Mouse (Mus musculus): ENCODE results near the gene Lypd6b. TPM values are rescaled to one million over a fixed set of nuclear protein-coding genes. Genes with fewer than 3 reads are reported as not detected.

Lypd6b gene
- polyA plus RNA-seq, 1 experiment from 2014 or later = 0.73 TPM

DNA sequence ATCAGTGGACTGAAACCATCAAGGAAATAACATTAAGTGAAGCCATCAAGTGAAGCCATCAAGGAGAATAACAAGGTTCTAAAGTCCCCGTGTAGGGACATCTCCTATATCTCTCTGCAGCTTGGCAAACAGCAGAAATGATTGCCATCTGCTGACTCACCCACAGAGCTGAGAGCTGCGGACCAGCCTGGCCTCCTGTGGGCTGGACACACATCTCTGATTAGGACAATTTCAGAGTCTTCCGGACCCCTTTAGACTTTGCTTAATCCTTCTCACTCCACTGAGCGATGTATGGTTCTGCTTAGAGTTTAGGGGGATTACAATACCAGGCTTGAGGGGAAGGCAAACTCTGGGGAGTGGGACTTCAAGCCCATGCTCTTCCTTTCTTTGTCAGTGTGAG is 135.3 kb downstream of the Lypd6b start:
- no peak overlapping the region for H3K27ac ChIP-seq (ENCODE audit: low read depth, low read length)

DNA sequence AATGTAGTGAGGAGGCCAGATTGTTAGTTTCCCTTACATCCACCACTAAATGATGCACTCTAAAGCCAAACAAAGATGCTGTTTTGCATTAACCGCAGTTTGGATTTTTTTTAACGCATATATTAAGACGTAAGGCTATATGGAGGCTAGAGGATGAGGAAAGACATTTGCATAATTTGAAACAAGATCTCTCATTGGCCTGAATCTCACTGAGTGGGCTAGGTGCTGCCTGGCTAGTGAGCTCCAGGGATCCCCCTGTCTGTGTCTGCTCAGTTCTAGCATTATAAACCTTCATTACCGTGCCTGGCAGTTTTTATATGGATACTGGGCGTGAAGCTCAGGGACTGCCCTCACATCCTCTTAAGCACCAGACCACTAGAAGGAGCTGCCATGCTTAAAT is 138.7 kb downstream of the Lypd6b start:
- no peaks in the 10 kb centered on the region for H3K4me1 ChIP-seq (replicated peaks; ENCODE audit: control insufficient read depth, insufficient read depth, low read length)
- no peak for ATAC-seq
- no peaks in the 10 kb centered on the region for H3K36me3 ChIP-seq (ENCODE audit: control insufficient read depth, insufficient read depth)
- H3K27ac ChIP-seq (ENCODE audit: low read depth, low read length) = no peak overlapping the region
- 79% methylated on average over 5 of the region's 5 CpGs for WGBS
- no peaks in the 10 kb centered on the region for H3K27me3 ChIP-seq (replicated peaks; ENCODE audit: control insufficient read depth, insufficient read depth, low read length)
- H3K9me3 ChIP-seq (ENCODE audit: control insufficient read depth) = no peaks in the 10 kb centered on the region
- no peak overlapping the region for H3K4me3 ChIP-seq (ENCODE audit: low read depth, low read length)
- TF ChIP-seq CTCF (IDR thresholded peaks at IDR 0.05; ENCODE audit: low read depth) = no peak
- no peak overlapping the region for H3K9ac ChIP-seq (ENCODE audit: low read depth, low read length)
- H3K4me2 ChIP-seq (replicated peaks; ENCODE audit: low read depth) = no peak overlapping the region

More for the DNA sequence above, 135.3 kb downstream of the Lypd6b start:
- Histone ChIP-seq H3K9ac (ENCODE audit: low read depth, low read length) (no peak overlapping the region), H3K9me3 (ENCODE audit: control insufficient read depth) (no peaks in the 10 kb centered on the region), H3K36me3 (ENCODE audit: control insufficient read depth, insufficient read depth) (no peaks in the 10 kb centered on the region), H3K27me3 (replicated peaks; ENCODE audit: control insufficient read depth, insufficient read depth, low read length) (no peaks in the 10 kb centered on the region), H3K4me3 (ENCODE audit: low read depth, low read length) (no peak overlapping the region), H3K4me2 (replicated peaks; ENCODE audit: low read depth) (no peak overlapping the region), H3K4me1 (replicated peaks; ENCODE audit: control insufficient read depth, insufficient read depth, low read length) (no peaks in the 10 kb centered on the region)
- WGBS = 62% methylated on average over 4 of the region's 4 CpGs
- no peak for TF ChIP-seq CTCF (IDR thresholded peaks at IDR 0.05; ENCODE audit: low read depth)
- no peak for ATAC-seq

DNA sequence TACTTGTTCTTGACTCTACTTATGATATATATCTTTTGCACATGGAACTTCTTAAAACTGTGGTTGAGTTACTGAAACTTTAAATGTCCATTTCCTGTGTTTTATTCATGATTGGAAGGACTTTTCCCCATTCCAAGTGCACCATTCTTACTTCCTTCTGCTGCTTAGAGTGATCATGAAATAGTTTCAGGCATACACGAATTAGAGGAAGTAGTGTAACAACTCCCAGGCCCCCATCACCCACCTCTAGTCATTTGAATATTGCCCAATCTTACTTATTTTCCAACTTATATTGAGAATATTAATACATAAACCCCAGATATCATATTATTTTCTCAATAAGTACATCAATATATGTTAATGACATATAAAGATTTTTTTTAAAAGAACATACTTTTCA is 139.9 kb downstream of the Lypd6b start:
- no peak overlapping the region for H3K27ac ChIP-seq (ENCODE audit: low read depth, low read length)
- H3K27me3 ChIP-seq (replicated peaks; ENCODE audit: control insufficient read depth, insufficient read depth, low read length) = no peaks in the 10 kb centered on the region
- no peak for TF ChIP-seq CTCF (IDR thresholded peaks at IDR 0.05; ENCODE audit: low read depth)
- H3K4me2 ChIP-seq (replicated peaks; ENCODE audit: low read depth) = no peak overlapping the region
- WGBS = 48% methylated on average over 1 of the region's 1 CpGs
- H3K4me1 ChIP-seq (replicated peaks; ENCODE audit: control insufficient read depth, insufficient read depth, low read length) = no peaks in the 10 kb centered on the region
- H3K36me3 ChIP-seq (ENCODE audit: control insufficient read depth, insufficient read depth) = no peaks in the 10 kb centered on the region
- no peaks in the 10 kb centered on the region for H3K9me3 ChIP-seq (ENCODE audit: control insufficient read depth)
- no peak for ATAC-seq
- no peak overlapping the region for H3K9ac ChIP-seq (ENCODE audit: low read depth, low read length)
- no peak overlapping the region for H3K4me3 ChIP-seq (ENCODE audit: low read depth, low read length)

DNA sequence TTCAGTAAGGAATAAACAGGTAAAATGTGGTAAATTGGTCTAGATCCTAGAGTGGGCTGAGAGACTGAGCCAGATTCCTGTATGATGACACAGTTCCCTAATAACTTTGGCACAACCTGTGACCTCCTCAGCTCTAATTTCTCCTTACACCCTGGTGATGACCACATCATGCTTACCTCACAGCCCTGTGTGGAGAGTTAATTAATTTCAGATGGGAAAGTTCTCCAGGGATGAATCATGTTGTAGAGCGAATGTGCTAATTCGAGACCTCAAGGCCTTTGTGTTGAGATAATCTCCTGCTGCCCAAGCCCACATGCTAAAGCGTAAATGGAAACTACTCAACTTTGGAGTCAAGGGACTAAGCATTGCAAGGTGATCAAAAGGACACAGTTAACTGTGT is 142.4 kb downstream of the Lypd6b start:
- Histone ChIP-seq H3K36me3 (ENCODE audit: control insufficient read depth, insufficient read depth) (no peaks in the 10 kb centered on the region), H3K4me2 (replicated peaks; ENCODE audit: low read depth) (no peak overlapping the region), H3K9me3 (ENCODE audit: control insufficient read depth) (no peaks in the 10 kb centered on the region), H3K27me3 (replicated peaks; ENCODE audit: control insufficient read depth, insufficient read depth, low read length) (no peaks in the 10 kb centered on the region), H3K9ac (ENCODE audit: low read depth, low read length) (no peak overlapping the region), H3K4me1 (replicated peaks; ENCODE audit: control insufficient read depth, insufficient read depth, low read length) (no peaks in the 10 kb centered on the region), H3K27ac (ENCODE audit: low read depth, low read length) (no peak overlapping the region), H3K4me3 (ENCODE audit: low read depth, low read length) (no peak overlapping the region)
- no peak for TF ChIP-seq CTCF (IDR thresholded peaks at IDR 0.05; ENCODE audit: low read depth)
- no peak for ATAC-seq
- WGBS = 90% methylated on average over 3 of the region's 3 CpGs

DNA sequence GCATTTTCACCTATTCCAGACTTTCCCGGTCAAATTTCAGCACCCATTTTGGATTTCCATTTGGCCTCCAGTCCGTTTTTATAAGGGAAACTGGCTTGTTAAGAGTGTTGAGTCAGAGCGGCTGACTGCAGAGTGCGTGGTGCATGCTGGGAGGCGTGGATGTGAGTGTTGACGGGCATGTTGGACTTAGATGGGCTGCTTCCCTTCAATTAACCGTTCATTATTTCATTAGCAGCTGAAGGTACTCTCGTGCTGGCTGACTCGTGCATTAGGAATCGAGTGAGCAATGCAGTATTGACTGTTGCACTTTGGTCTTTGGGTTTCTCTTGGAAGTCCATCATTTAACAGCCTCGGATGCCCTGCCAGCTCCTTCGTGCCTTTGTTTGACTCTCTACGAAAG is 150.1 kb downstream of the Lypd6b start:
- Histone ChIP-seq H3K9ac (ENCODE audit: low read depth, low read length) (no peak overlapping the region), H3K4me3 (ENCODE audit: low read depth, low read length) (no peak overlapping the region), H3K36me3 (ENCODE audit: control insufficient read depth, insufficient read depth) (no peaks in the 10 kb centered on the region), H3K27ac (ENCODE audit: low read depth, low read length) (no peak overlapping the region), H3K9me3 (ENCODE audit: control insufficient read depth) (no peaks in the 10 kb centered on the region), H3K27me3 (replicated peaks; ENCODE audit: control insufficient read depth, insufficient read depth, low read length) (no peaks in the 10 kb centered on the region), H3K4me2 (replicated peaks; ENCODE audit: low read depth) (no peak overlapping the region), H3K4me1 (replicated peaks; ENCODE audit: control insufficient read depth, insufficient read depth, low read length) (no peaks in the 10 kb centered on the region)
- TF ChIP-seq CTCF (IDR thresholded peaks at IDR 0.05; ENCODE audit: low read depth) = no peak
- 63% methylated on average over 13 of the region's 13 CpGs for WGBS
- ATAC-seq = no peak

DNA sequence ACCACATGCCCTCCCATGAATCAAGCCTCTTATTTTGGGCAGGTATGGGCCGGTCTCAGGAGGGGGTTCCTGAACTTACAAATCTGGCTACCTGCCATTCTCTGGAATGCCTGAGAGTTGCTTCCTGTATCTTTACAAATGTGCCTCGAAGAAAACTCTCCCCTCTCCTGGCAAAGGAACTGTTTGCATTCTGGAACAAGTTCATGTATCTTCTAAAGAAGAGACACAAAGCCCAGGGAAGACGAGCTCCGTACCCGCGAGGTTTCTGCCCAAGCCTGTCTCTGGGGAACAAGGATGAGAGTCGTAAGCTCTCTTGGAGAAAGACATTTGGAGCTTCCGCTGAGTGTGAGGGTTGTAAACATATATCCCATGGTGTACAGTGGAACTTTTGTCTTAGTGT is 150.8 kb downstream of the Lypd6b start:
- Histone ChIP-seq H3K4me1 (replicated peaks; ENCODE audit: control insufficient read depth, insufficient read depth, low read length) (no peaks in the 10 kb centered on the region), H3K27ac (ENCODE audit: low read depth, low read length) (no peak overlapping the region), H3K4me2 (replicated peaks; ENCODE audit: low read depth) (no peak overlapping the region), H3K36me3 (ENCODE audit: control insufficient read depth, insufficient read depth) (no peaks in the 10 kb centered on the region), H3K27me3 (replicated peaks; ENCODE audit: control insufficient read depth, insufficient read depth, low read length) (no peaks in the 10 kb centered on the region), H3K9me3 (ENCODE audit: control insufficient read depth) (no peaks in the 10 kb centered on the region), H3K9ac (ENCODE audit: low read depth, low read length) (no peak overlapping the region), H3K4me3 (ENCODE audit: low read depth, low read length) (no peak overlapping the region)
- ATAC-seq = no peak
- TF ChIP-seq CTCF (IDR thresholded peaks at IDR 0.05; ENCODE audit: low read depth) = no peak
- WGBS = 58% methylated on average over 8 of the region's 8 CpGs

DNA sequence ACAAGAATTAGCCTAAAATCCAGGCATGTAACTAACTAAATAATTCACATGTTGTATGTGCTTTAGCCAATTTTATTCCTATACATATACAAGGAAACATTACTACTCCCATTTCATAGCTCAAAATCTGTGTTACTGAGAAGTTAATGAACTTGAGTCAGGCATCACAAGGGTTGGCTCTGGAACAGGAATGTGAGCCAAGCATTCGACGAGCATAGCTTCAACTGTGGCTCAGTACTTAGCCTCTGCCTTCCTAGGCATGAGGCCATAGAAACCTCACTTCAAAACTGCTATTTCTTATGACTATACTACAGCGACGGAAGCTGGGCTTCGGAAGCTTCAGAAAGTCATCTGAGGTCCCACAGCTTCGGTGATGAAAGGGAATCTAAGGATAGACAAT is 152.9 kb downstream of the Lypd6b start:
- 85% methylated on average over 6 of the region's 6 CpGs for WGBS

More for the DNA sequence above, 152.9 kb downstream of the Lypd6b start:
- no peak overlapping the region for H3K27ac ChIP-seq (ENCODE audit: low read depth, low read length)
- no peaks in the 10 kb centered on the region for H3K9me3 ChIP-seq (ENCODE audit: control insufficient read depth)
- no peaks in the 10 kb centered on the region for H3K27me3 ChIP-seq (replicated peaks; ENCODE audit: control insufficient read depth, insufficient read depth, low read length)
- no peak overlapping the region for H3K4me2 ChIP-seq (replicated peaks; ENCODE audit: low read depth)
- ATAC-seq = no peak
- no peaks in the 10 kb centered on the region for H3K4me1 ChIP-seq (replicated peaks; ENCODE audit: control insufficient read depth, insufficient read depth, low read length)
- H3K4me3 ChIP-seq (ENCODE audit: low read depth, low read length) = no peak overlapping the region
- H3K36me3 ChIP-seq (ENCODE audit: control insufficient read depth, insufficient read depth) = no peaks in the 10 kb centered on the region
- no peak overlapping the region for H3K9ac ChIP-seq (ENCODE audit: low read depth, low read length)
- TF ChIP-seq CTCF (IDR thresholded peaks at IDR 0.05; ENCODE audit: low read depth) = no peak

All from intestine, postnatal 0 days (tissue).